In the genomic region with DNA sequence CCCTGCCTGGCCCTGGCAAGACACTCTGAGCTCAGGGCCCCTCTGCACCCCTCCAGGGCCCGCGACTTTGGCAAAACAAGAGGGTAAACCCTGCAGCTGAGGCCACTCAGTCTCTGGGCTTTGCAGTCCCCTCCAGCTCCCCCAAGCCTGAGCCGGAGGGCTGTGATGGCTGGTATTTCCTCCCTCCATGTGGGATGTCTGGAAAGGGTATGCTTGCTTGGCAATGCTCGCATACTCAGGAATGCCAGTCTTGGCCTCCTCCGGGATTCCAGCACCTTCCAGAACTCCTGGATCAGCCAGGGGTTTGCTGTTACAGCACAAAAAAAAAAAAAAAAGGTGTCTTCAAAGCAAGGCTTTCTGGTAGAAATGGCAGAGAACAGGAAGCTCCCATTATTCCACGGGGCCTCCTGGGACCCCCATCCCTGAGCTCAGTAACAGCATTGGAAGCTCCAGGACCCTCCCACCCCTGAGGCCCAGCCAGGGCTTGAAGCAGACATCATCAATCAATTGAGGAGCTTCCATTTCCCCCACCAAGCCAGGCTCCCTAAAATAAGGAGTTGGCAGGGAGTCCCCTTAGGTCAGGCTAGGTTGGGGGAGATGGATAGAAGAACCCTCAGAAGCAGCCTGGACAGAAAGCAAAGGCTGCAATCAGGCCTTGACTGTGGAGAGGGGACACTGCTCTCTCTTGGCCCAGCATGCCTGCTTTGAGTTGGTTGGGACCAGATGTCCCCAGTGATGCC, we compare ENCODE assay signal across 29 mouse cellular contexts. TPM values are rescaled to one million over a fixed set of nuclear protein-coding genes. Genes with fewer than 3 reads are reported as not detected.
A peak's percentile ranks its signal among the peaks of the same experiment; 100 is the strongest.
DNase-seq lines count a peak whose midpoint lies in the region; ATAC-seq lines count a peak whose summit lies in the region.
"Had no signal": no experiment of that assay in that cellular context is flagged by ENCODE, and none has a peak within 500 bp of the region (broad histone marks: within the 10 kb centered on the region; RNA-seq: fewer than 3 reads in every experiment).

No protein-coding gene starts in this region.

- no peak overlapping the region for H3K27ac ChIP-seq in heart, embryonic 16.5 days (ENCODE audit: low read length)
- no peak overlapping the region; the same call in 1 of the 2 replicates for H3K27ac ChIP-seq in limb, embryonic 13.5 days
- H3K27ac ChIP-seq in limb, embryonic 10.5 days = no peak overlapping the region
- no peak overlapping the region for H3K27ac ChIP-seq in forebrain, embryonic 13.5 days
- H3K27ac ChIP-seq: forebrain, embryonic 12.5 days; hindbrain, embryonic 14.5 days; stomach, postnatal 0 days had no signal

- ATAC-seq in heart, embryonic 16.5 days (replicated peaks; ENCODE audit: extremely low read depth, insufficient read depth, low FRiP score) = peak; percentile 49
- ATAC-seq in limb, embryonic 13.5 days (ENCODE audit: low FRiP score, low read depth) = peak; percentile 51; the same call in 1 of the 2 replicates
- ATAC-seq in forebrain, embryonic 13.5 days = no peak
- ATAC-seq: liver, postnatal 0 days; midbrain, embryonic 16.5 days had no signal

- peaks cover 3% of the 10 kb centered on the region; the same call in 1 of the 2 replicates for H3K27me3 ChIP-seq in heart, embryonic 16.5 days (ENCODE audit: control insufficient read depth, insufficient read depth, low read length)
- peaks cover 25% of the 10 kb centered on the region for H3K27me3 ChIP-seq in limb, embryonic 13.5 days
- H3K27me3 ChIP-seq in limb, embryonic 10.5 days (ENCODE audit: low read depth, poor library complexity, severe bottlenecking) = peaks cover 33% of the 10 kb centered on the region
- peaks cover 3% of the 10 kb centered on the region; the same call in 1 of the 2 replicates for H3K27me3 ChIP-seq in forebrain, embryonic 13.5 days

- no peak for DNase-seq in heart, adult 8-10 months (ENCODE audit: low spot score)
- no peak for DNase-seq in limb, embryonic 10.5 days (ENCODE audit: low spot score)
- peak; percentile 1 for DNase-seq in urinary bladder, postnatal 10 days (ENCODE audit: low spot score)
- DNase-seq in urinary bladder, postnatal 14 days (ENCODE audit: low spot score) = no peak
- peak; percentile 22 to 69 for DNase-seq in lung, postnatal 4 days
- DNase-seq: B cell, adult 2 months; cerebellum, adult 18-20 months; cerebellum, postnatal 25 days; embryo, embryonic 11 days; gastrocnemius, postnatal 10 days; heart, postnatal 36 days; layer of hippocampus, postnatal 36 days; liver, postnatal 0 days; retina, postnatal 1 day; thymus, postnatal 25 days had no signal

- no peaks in the 10 kb centered on the region for H3K36me3 ChIP-seq in heart, embryonic 16.5 days (ENCODE audit: control insufficient read depth, insufficient read depth)
- H3K36me3 ChIP-seq in limb, embryonic 13.5 days = no peaks in the 10 kb centered on the region
- no peaks in the 10 kb centered on the region for H3K36me3 ChIP-seq in limb, embryonic 10.5 days
- no peaks in the 10 kb centered on the region for H3K36me3 ChIP-seq in forebrain, embryonic 13.5 days (ENCODE audit: poor library complexity, severe bottlenecking)
- H3K36me3 ChIP-seq: forebrain, embryonic 12.5 days had no signal

- no peak overlapping the region for H3K4me3 ChIP-seq in heart, embryonic 16.5 days (ENCODE audit: low read length)
- no peak overlapping the region for H3K4me3 ChIP-seq in limb, embryonic 13.5 days
- no peak overlapping the region for H3K4me3 ChIP-seq in limb, embryonic 10.5 days
- no peak overlapping the region for H3K4me3 ChIP-seq in forebrain, embryonic 13.5 days
- H3K4me3 ChIP-seq: forebrain, embryonic 12.5 days had no signal

- 46% methylated on average over 6 of the region's 6 CpGs for WGBS in heart, embryonic 16.5 days
- WGBS in limb, embryonic 13.5 days = 60% methylated on average over 6 of the region's 6 CpGs
- 66% methylated on average over 6 of the region's 6 CpGs for WGBS in limb, embryonic 10.5 days
- 77% methylated on average over 6 of the region's 6 CpGs for WGBS in forebrain, embryonic 13.5 days

- no peaks in the 10 kb centered on the region for H3K9me3 ChIP-seq in heart, embryonic 16.5 days (replicated peaks; ENCODE audit: control insufficient read depth, low read length)
- H3K9me3 ChIP-seq in limb, embryonic 13.5 days = no peaks in the 10 kb centered on the region
- no peaks in the 10 kb centered on the region for H3K9me3 ChIP-seq in limb, embryonic 10.5 days (replicated peaks)
- no peaks in the 10 kb centered on the region for H3K9me3 ChIP-seq in forebrain, embryonic 13.5 days (replicated peaks)
- H3K9me3 ChIP-seq: forebrain, embryonic 12.5 days had no signal

- H3K4me1 ChIP-seq in heart, embryonic 16.5 days (ENCODE audit: control insufficient read depth, insufficient read depth, low read length) = no peaks in the 10 kb centered on the region
- H3K4me1 ChIP-seq in limb, embryonic 13.5 days = peaks cover 6% of the 10 kb centered on the region; the same call in 1 of the 2 replicates
- H3K4me1 ChIP-seq in limb, embryonic 10.5 days = peaks cover 8% of the 10 kb centered on the region
- no peaks in the 10 kb centered on the region for H3K4me1 ChIP-seq in forebrain, embryonic 13.5 days

- H3K4me2 ChIP-seq in heart, embryonic 16.5 days (ENCODE audit: low read depth, low read length) = no peak overlapping the region
- no peak overlapping the region for H3K4me2 ChIP-seq in limb, embryonic 13.5 days (replicated peaks)
- H3K4me2 ChIP-seq in forebrain, embryonic 13.5 days = no peak overlapping the region
- H3K4me2 ChIP-seq: forebrain, embryonic 12.5 days; heart, embryonic 11.5 days; hindbrain, embryonic 14.5 days had no signal

- no peak overlapping the region for H3K9ac ChIP-seq in heart, embryonic 16.5 days (ENCODE audit: low read length)
- no peak overlapping the region for H3K9ac ChIP-seq in limb, embryonic 13.5 days
- no peak overlapping the region for H3K9ac ChIP-seq in forebrain, embryonic 13.5 days
- H3K9ac ChIP-seq: forebrain, embryonic 12.5 days; hindbrain, embryonic 14.5 days; liver, postnatal 0 days had no signal

RNA-seq across cellular contexts. Expression of a gene that starts 17.1 kb away (rescaled TPM):
- not detected in 2 replicates for polyA plus RNA-seq in heart, embryonic 16.5 days (2015; fragmentation: Nextera tagmentation; extraction: Ambion mirVana)
- not detected for total RNA-seq in heart, adult 8-10 months (2022)
- not detected in 2 replicates for polyA plus RNA-seq in limb, embryonic 13.5 days (2015; fragmentation: Nextera tagmentation; extraction: Ambion mirVana)
- polyA plus RNA-seq in limb, embryonic 10.5 days (2016; fragmentation: Nextera tagmentation; extraction: Ambion mirVana) = not detected in 2 replicates
- not detected in 2 replicates for polyA plus RNA-seq in forebrain, embryonic 13.5 days (2015; fragmentation: Nextera tagmentation; extraction: Ambion mirVana)
- total RNA-seq: adrenal gland, adult 18-20 months; adrenal gland, postnatal 4 days; gastrocnemius, postnatal 10 days; heart, postnatal 36 days; layer of hippocampus, adult 18-20 months; layer of hippocampus, postnatal 36 days; left cerebral cortex, postnatal 14 days; liver, adult 2 months had no signal
- polyA plus RNA-seq: forebrain, embryonic 12.5 days; hindbrain, embryonic 14.5 days; intestine, embryonic 14.5 days; liver, adult 2 months; liver, postnatal 0 days; midbrain, embryonic 16.5 days; stomach, postnatal 0 days had no signal

RNA-seq across cellular contexts. Expression of a gene that starts 51.6 kb away (rescaled TPM):
- polyA plus RNA-seq in heart, embryonic 16.5 days (2015; fragmentation: Nextera tagmentation; extraction: Ambion mirVana) = 10.8 and 11.8 TPM in 2 replicates
- 100 to 1,000 TPM in 2 of 4 experiments, 10 to 100 TPM in 2; 93.3 to 137 (median 102) TPM for total RNA-seq in heart, adult 8-10 months (2022)
- polyA plus RNA-seq in limb, embryonic 13.5 days (2015; fragmentation: Nextera tagmentation; extraction: Ambion mirVana) = 17.6 and 19.3 TPM in 2 replicates
- polyA plus RNA-seq in limb, embryonic 10.5 days (2016; fragmentation: Nextera tagmentation; extraction: Ambion mirVana) = 15.3 and 17.9 TPM in 2 replicates
- polyA plus RNA-seq in forebrain, embryonic 13.5 days (2015; fragmentation: Nextera tagmentation; extraction: Ambion mirVana) = 18.6 and 19.1 TPM in 2 replicates

Comparison
In these comparisons a context has a peak if more than half of its experiments do, and no peak if none do; other contexts are left out.
1. DNase-seq: peak in urinary bladder, postnatal 10 days (single experiment) and lung, postnatal 4 days (2 of 2); none in heart, adult 8-10 months (single experiment), limb, embryonic 10.5 days (single experiment) and urinary bladder, postnatal 14 days (single experiment).